Mouse (Mus musculus) cortical plate, adult 2 months (tissue): ENCODE measurements around the gene Lrrc3b.

Source experiments
- CTCF ChIP-seq: fragments of 200-500 bp; IDR thresholded peaks from 2 replicates; pipeline ENCODE4 v1.5.1; 2011; ENCODE audit warnings: mild to moderate bottlenecking, control low read depth, low read length; ENCODE audit not compliant: insufficient read depth; ENCODE audit errors: extremely low read depth
- POLR2A ChIP-seq: fragments of 200-500 bp; IDR thresholded peaks from 2 replicates; pipeline ENCODE4 v1.6.1; 2011; ENCODE audit warnings: mild to moderate bottlenecking, low read length, control low read depth; ENCODE audit not compliant: insufficient read depth; ENCODE audit errors: extremely low read depth

DNA sequence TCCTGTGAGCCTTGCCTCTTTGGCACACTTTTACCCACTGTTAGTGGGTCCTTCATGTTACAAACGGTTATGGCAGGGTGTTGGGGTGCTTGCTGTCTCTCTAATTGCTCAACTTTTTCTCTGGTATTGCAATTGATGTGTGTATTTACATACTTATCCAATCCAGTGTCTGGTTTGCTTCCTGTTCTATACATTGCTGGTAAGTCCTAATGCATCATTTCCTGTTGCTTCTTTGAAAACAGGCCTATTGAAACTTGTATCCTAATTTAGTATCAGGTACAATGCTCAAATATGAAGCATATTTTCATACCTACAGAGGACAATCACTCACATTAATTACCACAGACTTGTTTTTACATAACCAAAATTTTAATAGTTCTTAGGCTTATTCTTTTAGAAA lies 107.4 kb downstream of the Lrrc3b start:
- no peak for TF ChIP-seq CTCF
- no peak for TF ChIP-seq POLR2A
